Mouse (Mus musculus): ENCODE measurements around the gene Slamf9. TPM values are rescaled to one million over a fixed set of nuclear protein-coding genes. Genes with fewer than 3 reads are reported as not detected.

Slamf9 gene
- polyA plus RNA-seq, 1 experiment from 2014 or later = 0.43 TPM

GRCm38 (mm10) chr1:172500451-172501370 lies 25.6 kb downstream of the Slamf9 start:
- WGBS = 1% methylated on average over 54 of the region's 56 CpGs
- H3K27me3 ChIP-seq (ENCODE audit: control insufficient read depth, insufficient read depth, low read length) = no peaks in the 10 kb centered on the region
- H3K27ac ChIP-seq (ENCODE audit: low read length) = peak overlapping the region; percentile 91
- peak; percentile 59 for ATAC-seq (ENCODE audit: insufficient number of reproducible peaks, insufficient read depth, low FRiP score, low read depth)
- H3K36me3 ChIP-seq (ENCODE audit: control insufficient read depth, insufficient read depth, low read length) = peaks cover 17% of the 10 kb centered on the region
- H3K4me3 ChIP-seq (ENCODE audit: low read depth, low read length) = peak overlapping the region; percentile 68
- peak overlapping the region; percentile 62 for H3K9ac ChIP-seq (replicated peaks; ENCODE audit: low read depth, low read length)
- peaks cover 29% of the 10 kb centered on the region for H3K4me1 ChIP-seq (ENCODE audit: control insufficient read depth, insufficient read depth, low read length)
- H3K9me3 ChIP-seq (ENCODE audit: control insufficient read depth, low read depth, low read length) = no peaks in the 10 kb centered on the region
- peak overlapping the region; percentile 79 for H3K4me2 ChIP-seq (replicated peaks; ENCODE audit: low read depth, low read length)

DNA sequence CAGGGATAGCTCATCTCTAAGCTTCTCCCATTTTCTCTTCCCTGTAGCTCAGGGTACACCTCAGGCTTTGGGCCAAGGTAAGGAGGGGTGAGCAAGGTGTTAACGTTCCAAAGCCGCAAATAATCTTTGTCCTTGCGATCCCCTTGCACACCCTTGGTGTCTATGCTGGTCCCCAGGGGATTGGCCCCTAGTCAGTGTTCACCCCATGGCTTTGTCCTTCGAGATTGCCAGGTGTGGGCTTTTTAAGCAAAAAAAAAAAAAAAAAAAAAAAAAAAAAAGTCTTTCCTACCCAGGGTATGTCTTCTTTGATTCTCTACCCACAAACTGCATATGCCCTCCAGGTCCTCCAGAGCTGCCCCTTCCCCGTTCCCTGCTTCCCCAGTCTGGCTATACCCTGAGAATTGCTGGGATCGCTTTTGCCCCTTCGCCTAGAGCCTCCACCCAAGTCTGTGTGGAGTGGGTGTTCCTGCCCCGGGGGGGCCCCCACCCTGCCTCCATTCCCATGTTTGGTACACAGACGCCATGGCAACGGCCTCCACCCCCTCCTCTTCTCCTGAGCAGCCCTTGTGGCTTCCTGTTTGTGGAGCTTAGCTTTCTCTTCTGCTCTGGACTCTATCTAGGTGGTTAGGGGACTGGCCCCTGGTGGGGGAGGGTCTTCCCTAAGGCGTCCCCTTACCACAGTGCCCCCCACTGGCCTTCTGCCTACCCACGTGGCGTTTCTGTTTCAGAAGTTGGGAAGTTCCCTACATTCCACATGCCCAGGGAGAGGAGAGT lies 26.4 kb downstream of the Slamf9 start:
- Histone ChIP-seq H3K9ac (replicated peaks; ENCODE audit: low read depth, low read length) (peak overlapping the region; percentile 62), H3K4me2 (replicated peaks; ENCODE audit: low read depth, low read length) (peak overlapping the region; percentile 79), H3K4me1 (ENCODE audit: control insufficient read depth, insufficient read depth, low read length) (peaks cover 29% of the 10 kb centered on the region), H3K27me3 (ENCODE audit: control insufficient read depth, insufficient read depth, low read length) (no peaks in the 10 kb centered on the region), H3K4me3 (ENCODE audit: low read depth, low read length) (peak overlapping the region; percentile 68), H3K27ac (ENCODE audit: low read length) (peak overlapping the region; percentile 91; the same call in 1 of the 2 replicates), H3K36me3 (ENCODE audit: control insufficient read depth, insufficient read depth, low read length) (peaks cover 11% of the 10 kb centered on the region), H3K9me3 (ENCODE audit: control insufficient read depth, low read depth, low read length) (no peaks in the 10 kb centered on the region)
- no peak for ATAC-seq (ENCODE audit: insufficient number of reproducible peaks, insufficient read depth, low FRiP score, low read depth)
- WGBS = 30% methylated on average over 13 of the region's 13 CpGs

DNA sequence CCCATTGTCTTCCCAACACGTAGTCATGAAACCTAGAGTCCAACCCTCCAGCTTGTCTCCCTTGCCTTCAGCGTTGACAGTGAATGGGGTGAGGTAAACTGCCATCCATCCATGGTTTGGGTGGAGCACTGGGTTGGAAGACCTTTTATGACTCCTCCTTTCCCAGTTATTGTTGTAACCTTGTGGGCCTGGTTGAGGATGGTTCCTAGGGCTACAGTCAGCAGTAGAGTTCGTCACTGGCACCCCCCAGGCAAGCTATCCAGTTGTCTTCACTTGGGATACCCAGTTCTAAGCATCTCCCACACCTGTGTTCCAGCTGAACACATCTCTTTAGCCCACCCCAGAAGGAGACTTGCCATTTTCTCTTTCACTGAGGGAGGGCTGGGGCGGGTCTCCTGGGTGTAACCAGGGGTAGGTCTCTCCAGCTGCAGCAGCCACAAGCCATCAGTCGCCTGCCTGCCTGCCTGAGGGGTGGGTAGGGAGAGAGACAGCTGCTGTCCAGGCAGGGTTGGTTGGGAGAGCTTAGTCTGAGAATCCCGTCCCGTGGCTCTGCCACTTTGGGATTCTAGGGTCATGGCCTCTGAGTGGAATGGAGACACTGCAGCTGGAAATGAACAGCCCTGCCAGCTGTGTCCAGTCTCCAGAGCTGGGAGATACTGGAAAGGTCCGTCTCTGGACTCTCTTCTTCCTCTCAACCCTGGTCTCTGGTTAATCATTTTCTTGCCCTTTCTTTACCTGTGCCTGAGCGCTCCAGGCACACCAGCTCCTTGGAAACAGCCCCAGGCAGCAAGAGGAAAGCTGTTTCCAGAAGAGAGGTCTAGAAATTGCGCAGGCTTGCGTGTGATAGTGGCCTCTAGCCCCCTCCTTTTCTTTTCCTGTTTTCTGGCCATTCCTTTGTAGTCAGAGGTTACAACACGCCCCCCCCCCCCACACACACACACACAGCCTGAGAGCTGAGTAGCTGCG lies 27.3 kb downstream of the Slamf9 start:
- H3K4me3 ChIP-seq (ENCODE audit: low read depth, low read length) = peak overlapping the region; percentile 68
- ATAC-seq (ENCODE audit: insufficient number of reproducible peaks, insufficient read depth, low FRiP score, low read depth) = peak; percentile 15; the same call in 1 of the 2 replicates
- H3K27ac ChIP-seq (ENCODE audit: low read length) = peak overlapping the region; percentile 91
- no peaks in the 10 kb centered on the region for H3K9me3 ChIP-seq (ENCODE audit: control insufficient read depth, low read depth, low read length)
- peaks cover 16% of the 10 kb centered on the region for H3K36me3 ChIP-seq (ENCODE audit: control insufficient read depth, insufficient read depth, low read length)
- H3K9ac ChIP-seq (replicated peaks; ENCODE audit: low read depth, low read length) = no peak overlapping the region
- WGBS = 24% methylated on average over 12 of the region's 13 CpGs
- peaks cover 29% of the 10 kb centered on the region for H3K4me1 ChIP-seq (ENCODE audit: control insufficient read depth, insufficient read depth, low read length)
- no peaks in the 10 kb centered on the region for H3K27me3 ChIP-seq (ENCODE audit: control insufficient read depth, insufficient read depth, low read length)
- H3K4me2 ChIP-seq (replicated peaks; ENCODE audit: low read depth, low read length) = peak overlapping the region; percentile 79

DNA sequence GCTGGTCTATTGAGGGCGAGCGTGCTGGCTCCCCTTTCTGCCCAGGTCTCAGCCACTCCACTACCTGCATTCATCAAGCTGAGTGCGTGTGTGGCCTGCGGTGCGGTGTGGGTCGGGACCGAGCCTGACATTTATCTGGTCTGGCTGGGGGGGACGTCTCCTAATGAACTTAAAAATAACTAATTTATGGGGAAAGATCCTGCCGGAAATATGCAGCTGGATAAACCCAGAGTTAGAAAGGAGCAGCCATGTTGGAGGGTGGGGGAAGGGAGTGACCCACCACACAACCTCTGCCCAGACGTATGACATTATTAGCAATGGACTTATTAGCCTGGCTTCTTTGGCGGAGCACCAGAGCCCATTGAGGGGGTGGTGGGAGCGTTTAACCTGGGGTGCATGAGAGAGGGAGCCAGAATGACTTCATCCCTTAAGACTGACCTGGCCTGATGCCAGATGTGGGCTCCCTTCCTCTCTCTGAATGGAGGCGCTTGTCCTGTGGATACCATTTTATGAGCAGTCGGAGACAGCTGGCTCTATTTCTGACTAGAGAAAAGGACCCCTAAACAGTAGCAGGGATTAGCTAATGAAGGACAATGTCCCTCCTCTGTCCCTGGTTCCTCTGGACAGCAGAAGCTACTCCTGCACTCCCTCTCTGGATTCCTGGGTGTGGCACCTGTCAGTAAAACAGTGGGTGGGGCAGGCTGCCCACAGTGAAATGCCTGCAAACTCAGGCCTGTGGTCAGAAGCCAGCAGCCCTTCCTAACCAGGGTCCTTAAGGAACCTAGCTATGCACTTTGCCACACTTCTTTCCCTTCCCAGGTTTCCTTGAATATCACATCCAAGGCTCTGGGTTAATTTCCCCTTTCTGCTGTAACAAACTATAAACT lies 28.2 kb downstream of the Slamf9 start:
- peak overlapping the region; percentile 79 for H3K4me2 ChIP-seq (replicated peaks; ENCODE audit: low read depth, low read length)
- peak overlapping the region; percentile 91 for H3K27ac ChIP-seq (ENCODE audit: low read length)

DNA sequence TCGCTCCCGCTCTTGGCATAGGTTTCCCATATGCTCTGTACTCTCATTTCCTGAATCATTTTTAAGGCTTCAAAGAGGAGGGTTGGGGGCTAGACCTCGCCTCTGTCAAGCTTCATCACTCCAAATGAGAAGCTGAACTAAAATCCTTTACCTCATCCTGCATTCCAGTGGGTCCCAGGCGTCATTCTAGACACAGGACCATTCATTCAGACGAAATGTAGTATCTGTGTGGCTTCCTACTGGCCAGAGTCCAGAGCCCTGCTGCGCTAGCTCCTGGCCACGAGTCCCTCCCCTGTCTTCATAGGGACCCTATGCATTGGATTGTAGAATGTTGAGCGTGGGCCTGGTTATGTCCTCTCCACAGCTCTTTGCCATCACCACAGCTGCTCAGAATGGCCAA lies 29.6 kb downstream of the Slamf9 start:
- Histone ChIP-seq H3K27me3 (ENCODE audit: control insufficient read depth, insufficient read depth, low read length) (no peaks in the 10 kb centered on the region), H3K4me2 (replicated peaks; ENCODE audit: low read depth, low read length) (no peak overlapping the region), H3K9me3 (ENCODE audit: control insufficient read depth, low read depth, low read length) (no peaks in the 10 kb centered on the region), H3K27ac (ENCODE audit: low read length) (no peak overlapping the region), H3K4me3 (ENCODE audit: low read depth, low read length) (no peak overlapping the region), H3K9ac (replicated peaks; ENCODE audit: low read depth, low read length) (no peak overlapping the region), H3K36me3 (ENCODE audit: control insufficient read depth, insufficient read depth, low read length) (peaks cover 19% of the 10 kb centered on the region), H3K4me1 (ENCODE audit: control insufficient read depth, insufficient read depth, low read length) (peaks cover 29% of the 10 kb centered on the region)
- WGBS = 75% methylated on average over 8 of the region's 8 CpGs
- ATAC-seq (ENCODE audit: insufficient number of reproducible peaks, insufficient read depth, low FRiP score, low read depth) = no peak

More for the DNA sequence above, 28.2 kb downstream of the Slamf9 start:
- H3K4me3 ChIP-seq (ENCODE audit: low read depth, low read length) = peak overlapping the region; percentile 68
- H3K36me3 ChIP-seq (ENCODE audit: control insufficient read depth, insufficient read depth, low read length) = peaks cover 19% of the 10 kb centered on the region
- H3K9ac ChIP-seq (replicated peaks; ENCODE audit: low read depth, low read length) = no peak overlapping the region
- peaks cover 29% of the 10 kb centered on the region for H3K4me1 ChIP-seq (ENCODE audit: control insufficient read depth, insufficient read depth, low read length)
- no peaks in the 10 kb centered on the region for H3K27me3 ChIP-seq (ENCODE audit: control insufficient read depth, insufficient read depth, low read length)
- 14% methylated on average over 14 of the region's 14 CpGs for WGBS
- no peaks in the 10 kb centered on the region for H3K9me3 ChIP-seq (ENCODE audit: control insufficient read depth, low read depth, low read length)
- no peak for ATAC-seq (ENCODE audit: insufficient number of reproducible peaks, insufficient read depth, low FRiP score, low read depth)

GRCm38 (mm10) chr1:172507001-172507400 lies 31.8 kb downstream of the Slamf9 start:
- no peaks in the 10 kb centered on the region for H3K9me3 ChIP-seq (ENCODE audit: control insufficient read depth, low read depth, low read length)
- peaks cover 19% of the 10 kb centered on the region for H3K36me3 ChIP-seq (ENCODE audit: control insufficient read depth, insufficient read depth, low read length)
- no peaks in the 10 kb centered on the region for H3K27me3 ChIP-seq (ENCODE audit: control insufficient read depth, insufficient read depth, low read length)
- no peak overlapping the region for H3K4me2 ChIP-seq (replicated peaks; ENCODE audit: low read depth, low read length)
- WGBS = 62% methylated on average over 5 of the region's 5 CpGs
- no peak overlapping the region for H3K9ac ChIP-seq (replicated peaks; ENCODE audit: low read depth, low read length)
- no peak for ATAC-seq (ENCODE audit: insufficient number of reproducible peaks, insufficient read depth, low FRiP score, low read depth)
- no peak overlapping the region for H3K27ac ChIP-seq (ENCODE audit: low read length)
- H3K4me3 ChIP-seq (ENCODE audit: low read depth, low read length) = no peak overlapping the region
- peaks cover 28% of the 10 kb centered on the region for H3K4me1 ChIP-seq (ENCODE audit: control insufficient read depth, insufficient read depth, low read length)

DNA sequence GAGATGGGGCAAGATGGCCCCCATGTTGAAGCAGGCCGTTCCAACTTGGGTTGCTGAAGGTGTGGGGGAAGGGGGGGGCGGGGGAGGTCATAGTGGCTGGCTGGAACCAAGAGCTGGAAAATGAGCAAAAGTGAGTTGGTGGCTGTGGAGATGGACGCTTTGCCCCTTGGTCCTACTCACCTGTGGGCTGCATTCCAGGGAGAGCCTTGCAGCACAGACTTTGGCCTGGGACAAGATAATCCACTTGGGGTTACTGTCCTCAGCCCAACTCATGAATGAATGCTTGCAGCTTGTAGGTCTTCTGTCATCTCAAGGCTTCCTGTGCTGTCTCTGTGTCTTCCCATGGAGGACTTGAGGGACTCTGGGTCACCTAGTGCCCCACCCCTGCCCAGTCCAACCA lies 32.5 kb downstream of the Slamf9 start:
- H3K4me2 ChIP-seq (replicated peaks; ENCODE audit: low read depth, low read length) = no peak overlapping the region
- ATAC-seq (ENCODE audit: insufficient number of reproducible peaks, insufficient read depth, low FRiP score, low read depth) = no peak
- H3K4me3 ChIP-seq (ENCODE audit: low read depth, low read length) = no peak overlapping the region
- H3K4me1 ChIP-seq (ENCODE audit: control insufficient read depth, insufficient read depth, low read length) = peaks cover 22% of the 10 kb centered on the region
- H3K9ac ChIP-seq (replicated peaks; ENCODE audit: low read depth, low read length) = no peak overlapping the region
- H3K27me3 ChIP-seq (ENCODE audit: control insufficient read depth, insufficient read depth, low read length) = no peaks in the 10 kb centered on the region
- peaks cover 19% of the 10 kb centered on the region for H3K36me3 ChIP-seq (ENCODE audit: control insufficient read depth, insufficient read depth, low read length)
- H3K27ac ChIP-seq (ENCODE audit: low read length) = no peak overlapping the region
- WGBS = 82% methylated on average over 3 of the region's 3 CpGs
- no peaks in the 10 kb centered on the region for H3K9me3 ChIP-seq (ENCODE audit: control insufficient read depth, low read depth, low read length)

Measured in stomach, embryonic 14.5 days (tissue).